Mouse (Mus musculus): Measurements from ENCODE around the gene Il3. TPM values are rescaled to one million over a fixed set of nuclear protein-coding genes. Genes with fewer than 3 reads are reported as not detected.

Gene Il3
- total RNA-seq, 2 experiments from 2014 or later: not detected

GRCm38 (mm10) chr11:54264542-54264941, 2.5 kb downstream of the Il3 start:
- peak; percentile 97 for TF ChIP-seq CTCF (IDR thresholded peaks at IDR 0.05)
- DNase-seq: peak; percentile 63
- Histone ChIP-seq H3K4me3 (no peak overlapping the region), H3K27ac (no peak overlapping the region)
- intact Hi-C loops (cut with DNase I): loop anchor here (2.0 to 5.0 kb wide), 2 partner anchors 43 to 90 kb away; no protein-coding TSS in a partner anchor

- TF ChIP-seq CTCF (IDR thresholded peaks at IDR 0.05): 0 out of 2 replicates have a peak, but pooled peaks have one; percentile 21
- H3K27ac ChIP-seq: no peak overlapping the region
- H3K4me3 ChIP-seq: no peak overlapping the region
- no peak for DNase-seq
- intact Hi-C loops (cut with DNase I): loop anchor here (2.0 to 5.0 kb wide), 2 partner anchors 44 to 91 kb away; no protein-coding TSS in a partner anchor
Observed at GRCm38 (mm10) chr11:54263405-54264031, 3.6 kb downstream of the Il3 start.

GRCm38 (mm10) chr11:54256624-54257376, 10.3 kb downstream of the Il3 start:
- peak; percentile 84 for TF ChIP-seq CTCF (IDR thresholded peaks at IDR 0.05)
- peak; percentile 87 for DNase-seq
- Histone ChIP-seq H3K27ac (no peak overlapping the region), H3K4me3 (no peak overlapping the region)
- intact Hi-C loops (cut with DNase I): loop anchor here (1.0 to 2.0 kb wide), 4 partner anchors 111 to 326 kb away; no protein-coding TSS in a partner anchor

- Histone ChIP-seq H3K4me3 (no peak overlapping the region), H3K27ac (no peak overlapping the region)
- TF ChIP-seq CTCF (IDR thresholded peaks at IDR 0.05): peak; percentile 59
- DNase-seq: no peak
- intact Hi-C loops (cut with DNase I): loop anchor here (2.0 kb wide), 1 partner anchor 161 kb away; no protein-coding TSS in a partner anchor
Observed at GRCm38 (mm10) chr11:54254114-54254513, 13.0 kb downstream of the Il3 start.

- H3K4me3 ChIP-seq: no peak overlapping the region
- DNase-seq: no peak
- no peak for TF ChIP-seq CTCF (IDR thresholded peaks at IDR 0.05)
- intact Hi-C loops (cut with DNase I): no loop called here
- H3K27ac ChIP-seq: no peak overlapping the region
Observed at GRCm38 (mm10) chr11:54250575-54250974, 16.5 kb downstream of the Il3 start.

- intact Hi-C loops (cut with DNase I): no loop called here
Observed at GRCm38 (mm10) chr11:54249748-54250147, 17.3 kb downstream of the Il3 start.

GRCm38 (mm10) chr11:54248940-54249717, 17.9 kb downstream of the Il3 start, which contains the start of gene Csf2:
Gene Csf2, minus strand, starts transcription at chr11:54249667.
- DNase-seq: peak; percentile 44
- Histone ChIP-seq H3K4me3 (no peak within 1 kb of the TSS), H3K27ac (no peak within 1 kb of the TSS)
- TF ChIP-seq CTCF (IDR thresholded peaks at IDR 0.05): no peak
- intact Hi-C loops (cut with DNase I): no loop called here

More at GRCm38 (mm10) chr11:54249748-54250147, 17.3 kb downstream of the Il3 start:
- DNase-seq: no peak
- Histone ChIP-seq H3K4me3 (no peak overlapping the region), H3K27ac (no peak overlapping the region)
- no peak for TF ChIP-seq CTCF (IDR thresholded peaks at IDR 0.05)

- Histone ChIP-seq H3K4me3 (no peak overlapping the region), H3K27ac (no peak overlapping the region)
- no peak for DNase-seq
- no peak for TF ChIP-seq CTCF (IDR thresholded peaks at IDR 0.05)
- intact Hi-C loops (cut with DNase I): no loop called here
Observed at GRCm38 (mm10) chr11:54247251-54247950, 19.7 kb downstream of the Il3 start.

GRCm38 (mm10) chr11:54244465-54244864, 22.6 kb downstream of the Il3 start:
- no peak overlapping the region for H3K27ac ChIP-seq
- H3K4me3 ChIP-seq: no peak overlapping the region
- intact Hi-C loops (cut with DNase I): no loop called here
- no peak for DNase-seq
- TF ChIP-seq CTCF (IDR thresholded peaks at IDR 0.05): no peak

- intact Hi-C loops (cut with DNase I): no loop called here
- no peak for DNase-seq
- Histone ChIP-seq H3K4me3 (no peak overlapping the region), H3K27ac (no peak overlapping the region)
- no peak for TF ChIP-seq CTCF (IDR thresholded peaks at IDR 0.05)
Observed at GRCm38 (mm10) chr11:54242494-54242893, 24.6 kb downstream of the Il3 start.

GRCm38 (mm10) chr11:54236939-54237338, 30.1 kb downstream of the Il3 start:
- no peak for TF ChIP-seq CTCF (IDR thresholded peaks at IDR 0.05)
- DNase-seq: peak; percentile 68
- H3K27ac ChIP-seq: no peak overlapping the region
- H3K4me3 ChIP-seq: no peak overlapping the region
- intact Hi-C loops (cut with DNase I): no loop called here

- Histone ChIP-seq H3K4me3 (no peak overlapping the region), H3K27ac (no peak overlapping the region)
- no peak for DNase-seq
- TF ChIP-seq CTCF (IDR thresholded peaks at IDR 0.05): no peak
- intact Hi-C loops (cut with DNase I): no loop called here
Observed at GRCm38 (mm10) chr11:54227478-54227877, 39.6 kb downstream of the Il3 start.

Measured in gastrocnemius, adult 2 months (tissue).